Mouse (Mus musculus): ENCODE measurements around the gene Izumo1. TPM values are rescaled to one million over a fixed set of nuclear protein-coding genes. Genes with fewer than 3 reads are reported as not detected.

Gene Izumo1
- polyA plus RNA-seq (2016; fragmentation: Nextera tagmentation; extraction: Ambion mirVana) = 0.18 TPM in 1 of 2 replicates, not detected in the other

DNA sequence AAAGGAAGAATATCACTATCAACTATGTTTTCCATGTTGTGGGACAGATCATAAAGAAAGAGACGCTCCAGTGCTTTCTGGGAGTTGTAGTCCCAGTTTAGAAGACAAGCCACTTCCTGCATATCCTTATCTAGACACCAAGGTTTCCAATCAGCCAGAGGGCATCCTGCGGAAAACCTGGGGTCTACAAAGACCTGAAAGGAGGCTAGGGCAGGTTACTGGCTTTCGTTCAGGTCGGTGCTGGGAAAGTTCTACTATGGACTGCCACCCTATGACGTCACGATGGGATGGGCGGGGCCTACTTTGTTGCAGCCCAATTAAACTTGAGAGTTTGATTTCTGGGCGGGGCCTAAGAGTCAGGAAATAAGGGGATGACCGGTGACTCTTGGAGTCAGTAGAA, at the start of gene Izumo1:
Izumo1 (plus strand) TSS at position 369 of the 400 bp plus-strand sequence.
- Histone ChIP-seq H3K9me3 (replicated peaks) (no peaks in the 10 kb centered on the region), H3K9ac (no peak within 1 kb of the TSS), H3K4me1 (peaks cover 6% of the 10 kb centered on the region), H3K27me3 (peaks cover 34% of the 10 kb centered on the region), H3K27ac (no peak within 1 kb of the TSS), H3K4me3 (no peak within 1 kb of the TSS), H3K4me2 (replicated peaks) (no peak within 1 kb of the TSS), H3K36me3 (no peaks in the 10 kb centered on the region)
- 33% methylated on average over 9 of the region's 9 CpGs for WGBS
- no peak for ATAC-seq (ENCODE audit: low FRiP score)

DNA sequence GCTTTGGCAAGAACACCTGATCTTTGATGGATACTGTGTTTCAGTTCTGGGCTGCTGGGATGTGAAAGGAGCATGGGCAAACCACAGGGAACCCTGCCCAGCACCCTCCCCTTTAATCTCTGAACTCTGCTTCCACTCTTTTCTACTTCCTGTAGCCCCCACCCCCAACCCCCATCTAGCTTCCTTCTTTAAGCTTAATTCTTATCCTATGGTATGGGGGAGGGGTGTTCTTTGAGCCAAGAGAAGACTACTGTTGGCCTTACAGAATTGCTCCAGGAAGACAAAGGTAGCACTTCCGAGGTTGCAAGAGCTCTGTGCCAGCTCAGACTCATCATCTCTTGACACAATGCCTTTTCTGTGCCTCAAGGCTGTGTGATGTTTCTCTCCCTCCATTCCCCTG, 49.6 kb upstream of the Izumo1 start:
- 0 out of 2 replicates have a peak overlapping the region, but pooled peaks have one; percentile 66 for H3K4me2 ChIP-seq (replicated peaks)
- no peaks in the 10 kb centered on the region for H3K9me3 ChIP-seq (replicated peaks)
- no peaks in the 10 kb centered on the region for H3K27me3 ChIP-seq
- H3K27ac ChIP-seq = no peak overlapping the region
- peaks cover 30% of the 10 kb centered on the region for H3K4me1 ChIP-seq
- peaks cover 7% of the 10 kb centered on the region for H3K36me3 ChIP-seq
- H3K9ac ChIP-seq = no peak overlapping the region; the same call in 1 of the 2 replicates
- ATAC-seq (ENCODE audit: low FRiP score) = no peak
- WGBS = 53% methylated on average over 1 of the region's 1 CpGs
- H3K4me3 ChIP-seq = no peak overlapping the region

DNA sequence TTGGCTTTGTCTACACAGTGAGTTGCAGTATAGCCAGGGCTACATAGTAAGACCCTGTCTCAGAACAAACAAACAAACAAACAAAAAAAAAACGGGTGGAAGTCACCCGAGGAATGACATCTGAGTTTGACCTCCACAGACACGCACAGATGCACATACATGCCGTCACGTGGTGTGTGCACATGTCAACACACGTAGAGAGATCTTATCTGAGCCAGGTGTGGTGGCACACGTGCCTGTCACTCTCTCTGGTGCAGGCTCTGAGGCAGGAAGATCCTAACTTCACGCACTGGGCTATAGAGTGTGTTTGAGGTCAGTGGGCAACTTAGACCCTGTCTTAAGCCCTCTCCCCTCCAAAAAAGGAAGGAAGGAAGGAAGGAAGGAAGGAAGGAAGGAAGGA, 47.7 kb upstream of the Izumo1 start:
- Histone ChIP-seq H3K9me3 (replicated peaks) (no peaks in the 10 kb centered on the region), H3K4me1 (peaks cover 19% of the 10 kb centered on the region), H3K9ac (no peak overlapping the region), H3K36me3 (peaks cover 12% of the 10 kb centered on the region), H3K4me2 (replicated peaks) (no peak overlapping the region), H3K27me3 (no peaks in the 10 kb centered on the region), H3K4me3 (no peak overlapping the region), H3K27ac (no peak overlapping the region)
- 81% methylated on average over 8 of the region's 8 CpGs for WGBS
- no peak for ATAC-seq (ENCODE audit: low FRiP score)

DNA sequence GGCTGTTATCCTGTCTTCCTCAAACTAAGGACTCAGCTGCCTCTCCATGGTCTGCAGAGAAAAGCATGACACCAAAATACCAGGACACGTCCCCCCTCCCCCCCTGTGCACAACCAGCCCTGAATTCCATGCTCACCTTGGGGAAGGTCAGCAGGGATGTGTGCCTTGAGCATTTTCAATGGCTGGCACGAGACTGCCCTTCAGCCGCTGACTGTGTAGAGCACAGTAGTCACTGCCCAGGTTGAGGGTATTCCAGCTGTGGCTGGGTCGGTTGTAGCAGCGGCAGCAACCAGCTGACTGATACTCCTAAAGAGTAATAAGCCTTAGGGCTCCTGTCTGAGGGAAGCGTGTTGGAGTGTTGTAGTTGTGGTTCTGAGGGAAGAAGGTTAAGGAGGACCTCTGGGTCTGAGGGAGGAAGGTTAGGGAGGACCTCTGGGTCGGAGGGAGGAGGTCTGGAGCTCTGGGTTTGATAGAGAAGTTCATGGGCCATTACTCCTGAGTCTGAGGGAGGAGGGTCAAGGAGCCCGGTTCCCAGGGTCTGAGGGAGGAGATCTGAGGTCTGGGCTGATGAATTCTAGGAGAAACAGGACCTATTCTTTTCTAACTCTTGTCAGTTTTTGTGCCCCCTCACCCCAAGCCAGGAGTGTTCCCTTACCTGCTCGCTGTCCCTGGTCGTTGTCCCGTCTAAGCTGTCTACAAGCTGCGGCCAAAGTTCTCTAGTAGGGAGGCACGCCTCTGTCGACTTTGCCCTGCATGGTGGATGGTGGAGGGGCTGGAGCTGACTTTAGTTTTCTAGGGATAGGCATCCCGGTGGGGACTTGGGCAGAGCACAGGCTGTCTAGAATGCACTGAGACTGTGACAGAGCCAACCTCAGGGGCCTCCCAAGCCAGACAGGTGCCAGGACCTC, 46.9 kb upstream of the Izumo1 start:
- no peaks in the 10 kb centered on the region for H3K27me3 ChIP-seq
- 85% methylated on average over 15 of the region's 15 CpGs for WGBS
- no peak overlapping the region for H3K27ac ChIP-seq
- H3K9ac ChIP-seq = no peak overlapping the region
- no peaks in the 10 kb centered on the region for H3K9me3 ChIP-seq (replicated peaks)
- ATAC-seq (ENCODE audit: low FRiP score) = no peak
- peaks cover 12% of the 10 kb centered on the region for H3K36me3 ChIP-seq
- peaks cover 19% of the 10 kb centered on the region for H3K4me1 ChIP-seq
- no peak overlapping the region for H3K4me3 ChIP-seq
- H3K4me2 ChIP-seq (replicated peaks) = no peak overlapping the region

DNA sequence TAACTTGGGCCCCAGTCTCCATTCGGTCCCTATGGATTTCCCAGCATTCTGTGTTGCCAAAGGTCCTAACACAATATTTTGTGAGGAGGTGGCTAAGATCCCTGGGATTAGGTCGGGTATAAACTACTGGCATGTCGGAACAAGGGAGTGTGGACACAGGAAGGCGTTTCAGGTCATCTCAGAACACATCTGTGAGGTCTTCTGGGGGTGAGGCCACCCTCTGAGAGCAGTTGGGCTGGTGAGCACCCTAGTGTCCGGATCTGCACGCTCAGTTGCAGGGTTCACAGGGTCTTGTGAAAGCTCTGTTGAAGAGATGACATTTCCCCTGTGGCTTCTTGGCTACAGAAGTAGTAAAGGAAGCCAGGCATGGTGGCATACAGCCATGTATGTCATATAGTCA, 35.7 kb upstream of the Izumo1 start:
- Histone ChIP-seq H3K27me3 (no peaks in the 10 kb centered on the region), H3K36me3 (peaks cover 23% of the 10 kb centered on the region), H3K9ac (no peak overlapping the region), H3K4me3 (no peak overlapping the region), H3K9me3 (replicated peaks) (no peaks in the 10 kb centered on the region), H3K27ac (no peak overlapping the region), H3K4me2 (replicated peaks) (no peak overlapping the region), H3K4me1 (peaks cover 7% of the 10 kb centered on the region)
- WGBS = 92% methylated on average over 6 of the region's 6 CpGs
- ATAC-seq (ENCODE audit: low FRiP score) = no peak

DNA sequence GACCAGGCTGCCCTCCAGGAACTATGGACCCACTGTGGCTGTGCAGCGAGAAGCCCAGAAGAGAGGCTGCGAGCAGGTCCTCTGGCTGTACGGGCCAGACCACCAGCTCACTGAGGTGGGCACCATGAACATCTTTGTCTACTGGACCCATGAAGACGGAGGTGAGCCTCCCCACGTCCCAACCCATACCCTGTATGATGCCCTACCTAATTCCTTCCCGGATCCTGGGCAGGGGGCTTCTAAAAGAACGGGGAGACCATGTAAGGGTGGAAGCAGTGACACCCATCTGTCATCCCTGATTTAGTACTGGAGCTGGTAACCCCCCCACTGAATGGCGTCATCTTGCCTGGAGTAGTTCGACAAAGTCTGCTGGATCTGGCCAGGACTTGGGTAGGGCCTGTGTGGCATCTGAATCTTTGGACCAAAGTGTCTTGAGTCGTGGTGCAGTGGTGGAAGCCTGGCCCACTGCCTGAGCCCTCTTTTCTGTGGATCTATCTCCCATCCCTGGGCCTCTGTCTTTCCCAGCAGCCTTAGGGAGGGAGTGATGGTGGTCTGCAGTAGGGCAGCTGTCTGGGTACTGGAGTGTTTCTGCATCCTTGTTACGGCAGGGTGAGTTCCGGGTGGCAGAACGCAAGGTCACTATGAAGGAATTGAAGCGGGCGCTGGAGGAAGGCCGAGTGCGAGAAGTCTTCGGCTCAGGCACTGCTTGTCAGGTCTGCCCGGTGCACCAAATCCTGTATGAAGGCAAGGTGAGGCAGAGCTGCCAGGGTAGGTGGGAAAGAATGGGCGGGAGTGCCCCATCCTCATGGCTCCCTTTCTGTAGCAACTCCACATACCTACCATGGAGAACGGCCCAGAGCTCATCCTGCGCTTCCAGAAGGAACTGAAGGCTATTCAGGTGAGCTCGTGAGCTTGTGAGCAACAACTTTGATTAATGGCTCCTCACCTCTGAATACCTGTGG, 33.7 kb upstream of the Izumo1 start:
- H3K4me2 ChIP-seq (replicated peaks) = no peak overlapping the region
- H3K27ac ChIP-seq = no peak overlapping the region
- no peak overlapping the region for H3K9ac ChIP-seq
- ATAC-seq (ENCODE audit: low FRiP score) = no peak
- H3K9me3 ChIP-seq (replicated peaks) = no peaks in the 10 kb centered on the region
- 95% methylated on average over 23 of the region's 23 CpGs for WGBS
- H3K4me3 ChIP-seq = no peak overlapping the region
- no peaks in the 10 kb centered on the region for H3K27me3 ChIP-seq
- H3K36me3 ChIP-seq = peaks cover 19% of the 10 kb centered on the region
- peaks cover 7% of the 10 kb centered on the region for H3K4me1 ChIP-seq

DNA sequence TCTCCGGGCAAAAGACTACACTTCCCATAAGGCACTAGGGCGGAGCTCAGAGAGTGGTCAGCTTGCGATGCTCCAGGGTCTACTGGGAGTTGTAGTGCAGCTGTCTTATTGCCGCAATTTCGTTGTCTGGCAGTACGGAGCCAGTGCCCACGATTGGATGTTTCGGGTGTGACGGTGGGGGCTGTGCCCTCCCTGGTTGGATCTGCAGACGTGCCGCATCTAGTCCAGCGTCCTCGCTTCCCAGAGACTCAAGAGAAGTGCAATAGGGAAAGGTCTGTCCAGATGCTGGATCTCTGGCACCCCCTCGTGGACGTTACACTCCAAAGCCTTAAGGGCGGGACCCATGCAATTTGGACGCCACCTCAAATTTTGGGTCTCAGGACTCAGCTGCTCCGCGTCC, 32.4 kb upstream of the Izumo1 start:
- Histone ChIP-seq H3K9me3 (replicated peaks) (no peaks in the 10 kb centered on the region), H3K36me3 (peaks cover 16% of the 10 kb centered on the region), H3K27ac (no peak overlapping the region), H3K27me3 (no peaks in the 10 kb centered on the region), H3K4me1 (peaks cover 7% of the 10 kb centered on the region), H3K4me3 (peak overlapping the region; percentile 34), H3K4me2 (replicated peaks) (peak overlapping the region; percentile 53), H3K9ac (0 out of 2 replicates have a peak overlapping the region, but pooled peaks have one; percentile 50)
- ATAC-seq (ENCODE audit: low FRiP score) = peak; percentile 98
- WGBS = 9% methylated on average over 19 of the region's 19 CpGs

DNA sequence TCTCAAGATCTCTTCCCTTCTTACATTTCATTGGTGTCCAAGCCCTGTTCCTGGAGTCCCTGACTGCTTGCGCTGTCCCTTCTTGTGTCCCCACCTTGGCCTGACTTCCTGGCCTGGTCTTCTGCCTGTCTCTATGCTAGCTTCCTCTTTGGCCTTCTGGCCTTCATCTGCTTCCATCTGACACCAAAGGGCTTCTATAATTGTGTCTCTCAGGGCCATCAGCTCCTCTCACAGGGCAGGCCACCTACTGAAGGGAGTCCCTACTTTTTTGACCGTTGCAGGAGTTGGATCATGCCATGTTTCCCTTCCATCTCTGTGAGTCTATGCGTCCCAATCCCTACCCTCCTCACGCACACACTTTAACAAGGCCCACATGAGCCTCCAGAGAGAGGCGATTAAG, 31.7 kb upstream of the Izumo1 start:
- Histone ChIP-seq H3K36me3 (peaks cover 13% of the 10 kb centered on the region), H3K4me2 (replicated peaks) (peak overlapping the region; percentile 53; the same call in 1 of the 2 replicates), H3K4me3 (no peak overlapping the region), H3K27ac (no peak overlapping the region), H3K4me1 (peaks cover 7% of the 10 kb centered on the region), H3K27me3 (no peaks in the 10 kb centered on the region), H3K9me3 (replicated peaks) (no peaks in the 10 kb centered on the region), H3K9ac (0 out of 2 replicates have a peak overlapping the region, but pooled peaks have one; percentile 8)
- ATAC-seq (ENCODE audit: low FRiP score) = no peak
- 98% methylated on average over 5 of the region's 5 CpGs for WGBS

DNA sequence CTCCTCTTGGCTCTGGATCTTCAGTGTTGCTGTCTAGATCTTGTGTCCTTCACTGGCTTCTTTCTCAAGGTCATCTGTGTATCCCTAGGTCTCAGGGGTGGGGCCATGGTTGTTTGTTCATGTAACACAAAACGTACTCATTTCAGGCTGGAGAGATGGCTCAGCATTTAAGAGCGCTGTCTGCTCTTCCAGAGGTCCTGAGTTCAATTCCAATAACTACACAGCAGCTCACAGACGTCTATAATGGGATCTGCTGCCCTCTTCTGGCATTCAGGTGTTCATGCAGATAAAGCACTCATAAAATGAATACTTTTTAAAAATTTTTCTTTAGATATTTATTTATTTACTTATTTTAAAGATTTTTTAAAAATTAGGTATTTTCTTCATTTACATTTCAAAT, 30.7 kb upstream of the Izumo1 start:
- Histone ChIP-seq H3K9me3 (replicated peaks) (no peaks in the 10 kb centered on the region), H3K4me1 (peaks cover 7% of the 10 kb centered on the region), H3K27me3 (no peaks in the 10 kb centered on the region), H3K4me3 (no peak overlapping the region), H3K36me3 (peaks cover 5% of the 10 kb centered on the region), H3K4me2 (replicated peaks) (no peak overlapping the region), H3K27ac (no peak overlapping the region), H3K9ac (no peak overlapping the region)
- WGBS = 65% methylated on average over 3 of the region's 3 CpGs
- no peak for ATAC-seq (ENCODE audit: low FRiP score)

DNA sequence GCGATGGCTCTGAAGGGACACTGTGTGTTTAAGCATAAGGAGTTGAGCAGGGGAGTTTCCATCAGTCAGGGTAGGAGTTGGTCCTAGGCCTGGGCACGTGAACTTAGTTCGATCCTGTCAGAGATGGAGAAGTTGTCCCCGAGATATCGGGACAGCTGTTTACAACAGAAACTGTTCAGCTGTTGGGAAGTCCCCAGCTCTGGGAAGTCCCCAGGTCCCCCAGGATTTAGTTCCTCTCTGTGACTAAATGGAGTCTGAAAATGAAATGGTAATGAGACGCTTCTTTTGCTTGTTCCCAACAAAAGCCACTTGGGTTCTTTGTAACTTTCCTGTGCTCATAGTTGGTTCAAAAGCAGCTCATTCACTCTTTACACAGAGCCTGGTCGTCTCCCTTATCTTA, 29.7 kb upstream of the Izumo1 start:
- Histone ChIP-seq H3K9ac (no peak overlapping the region), H3K4me3 (no peak overlapping the region), H3K4me2 (replicated peaks) (no peak overlapping the region), H3K9me3 (replicated peaks) (no peaks in the 10 kb centered on the region), H3K27ac (no peak overlapping the region), H3K36me3 (no peaks in the 10 kb centered on the region; the same call in 1 of the 2 replicates), H3K4me1 (peaks cover 7% of the 10 kb centered on the region), H3K27me3 (no peaks in the 10 kb centered on the region)
- no peak for ATAC-seq (ENCODE audit: low FRiP score)
- 77% methylated on average over 7 of the region's 7 CpGs for WGBS

DNA sequence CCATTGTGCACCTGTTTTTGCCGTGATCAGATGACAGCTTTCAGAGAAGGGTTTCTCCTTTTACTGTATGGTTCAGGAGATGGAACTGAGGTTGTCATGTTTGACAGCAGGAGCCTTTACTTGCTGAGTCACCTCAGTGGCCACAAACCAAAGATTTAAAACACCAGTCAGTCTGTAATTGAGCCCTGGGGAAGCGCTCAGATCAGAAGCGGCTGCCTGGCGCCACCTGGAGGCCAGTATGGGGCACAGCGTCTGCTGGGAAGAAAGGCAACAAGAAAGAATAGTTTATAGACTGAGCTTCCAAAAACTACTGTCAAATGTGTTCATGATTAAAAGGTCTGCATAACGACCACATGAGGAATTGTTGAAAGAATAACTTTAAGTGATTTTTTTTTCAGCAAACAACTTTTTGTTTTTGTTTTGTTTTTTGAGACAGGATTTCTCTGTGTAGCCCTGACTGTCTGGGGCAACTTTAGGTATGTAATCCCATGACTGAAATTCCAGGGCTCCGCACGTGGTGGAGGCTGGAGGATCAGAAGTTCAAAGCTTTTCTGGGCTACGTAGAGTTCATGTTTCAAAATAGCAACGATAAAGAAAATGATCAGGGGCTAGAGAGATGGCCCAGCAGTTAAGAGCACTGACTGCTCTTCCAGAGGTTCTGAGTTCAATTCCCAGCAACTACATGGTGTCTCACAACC, 28.3 kb upstream of the Izumo1 start:
- no peaks in the 10 kb centered on the region for H3K27me3 ChIP-seq
- no peaks in the 10 kb centered on the region for H3K36me3 ChIP-seq
- H3K9me3 ChIP-seq (replicated peaks) = no peaks in the 10 kb centered on the region
- no peak overlapping the region for H3K4me2 ChIP-seq (replicated peaks)
- no peak for ATAC-seq (ENCODE audit: low FRiP score)
- H3K9ac ChIP-seq = no peak overlapping the region
- no peak overlapping the region for H3K27ac ChIP-seq
- WGBS = 25% methylated on average over 10 of the region's 10 CpGs
- H3K4me3 ChIP-seq = no peak overlapping the region
- peaks cover 7% of the 10 kb centered on the region for H3K4me1 ChIP-seq
